Mouse (Mus musculus): ENCODE results near the gene Egln3. TPM values are rescaled to one million over a fixed set of nuclear protein-coding genes. Genes with fewer than 3 reads are reported as not detected.

Gene Egln3
- total and polyA plus RNA-seq, 2 experiments: 7.9 to 13.1 TPM

DNA sequence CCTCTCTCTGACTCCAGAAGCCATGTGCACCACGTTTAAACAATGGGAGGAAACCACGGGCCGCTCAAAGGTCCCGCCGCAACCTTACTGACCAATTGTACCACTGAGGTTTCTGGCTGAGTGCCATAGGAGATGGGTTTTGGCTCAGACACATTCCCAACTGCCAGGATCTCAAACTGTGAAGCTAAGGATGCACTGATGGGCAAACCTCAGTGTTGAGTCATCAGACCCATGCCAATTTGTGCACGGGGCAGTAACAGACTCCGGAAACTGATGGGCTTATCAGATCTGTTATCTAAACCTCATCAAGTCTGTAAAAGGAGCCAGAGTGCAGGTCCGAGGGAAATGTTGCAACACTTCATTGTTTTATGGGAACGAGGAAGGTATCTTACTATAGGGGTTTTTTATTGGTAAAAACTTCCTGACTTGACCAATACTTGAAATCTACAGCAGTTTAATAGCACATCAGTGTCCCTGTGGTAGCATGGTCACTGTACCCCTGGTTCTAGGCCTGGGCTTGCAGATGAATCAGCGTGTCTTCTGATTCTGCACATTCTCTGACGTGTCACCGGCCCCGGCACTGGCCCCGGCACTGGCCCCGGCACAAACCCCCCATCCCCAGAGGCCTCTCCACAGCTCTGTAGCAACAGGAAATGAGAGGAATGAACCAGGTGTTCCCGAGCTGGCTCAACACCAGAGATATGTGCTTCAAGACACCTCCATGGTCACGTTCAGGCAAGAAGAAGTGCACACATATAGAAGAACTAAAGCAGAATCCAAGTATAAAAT is 15.7 kb downstream of the Egln3 start:
- WGBS: 49% methylated on average over 17 of the region's 17 CpGs
- peak; percentile 63 for DNase-seq (ENCODE audit: extremely low read depth, low read depth, low spot score)
- Histone ChIP-seq H3K27me3 (ENCODE audit: control insufficient read depth, insufficient read depth, low read length) (no peaks in the 10 kb centered on the region), H3K9ac (ENCODE audit: low read depth, low read length) (no peak overlapping the region), H3K27ac (replicated peaks; ENCODE audit: insufficient read depth, low read depth, low read length) (no peak overlapping the region), H3K36me3 (ENCODE audit: control insufficient read depth, insufficient read depth, low read length) (peaks cover 4% of the 10 kb centered on the region; the same call in 1 of the 2 replicates), H3K4me3 (ENCODE audit: insufficient read depth, low read depth, low read length) (no peak overlapping the region), H3K4me1 (ENCODE audit: control insufficient read depth, insufficient read depth, low read length) (peaks cover 6% of the 10 kb centered on the region), H3K79me2 (ENCODE audit: control insufficient read depth, insufficient read depth, low read length) (peaks cover 3% of the 10 kb centered on the region; the same call in 1 of the 2 replicates)
- no peak for TF ChIP-seq POLR2A (IDR thresholded peaks at IDR 0.05; ENCODE audit: extremely low read depth, insufficient read depth, low read length)
- TF ChIP-seq CTCF (IDR thresholded peaks at IDR 0.05; ENCODE audit: low read depth, low read length): no peak

DNA sequence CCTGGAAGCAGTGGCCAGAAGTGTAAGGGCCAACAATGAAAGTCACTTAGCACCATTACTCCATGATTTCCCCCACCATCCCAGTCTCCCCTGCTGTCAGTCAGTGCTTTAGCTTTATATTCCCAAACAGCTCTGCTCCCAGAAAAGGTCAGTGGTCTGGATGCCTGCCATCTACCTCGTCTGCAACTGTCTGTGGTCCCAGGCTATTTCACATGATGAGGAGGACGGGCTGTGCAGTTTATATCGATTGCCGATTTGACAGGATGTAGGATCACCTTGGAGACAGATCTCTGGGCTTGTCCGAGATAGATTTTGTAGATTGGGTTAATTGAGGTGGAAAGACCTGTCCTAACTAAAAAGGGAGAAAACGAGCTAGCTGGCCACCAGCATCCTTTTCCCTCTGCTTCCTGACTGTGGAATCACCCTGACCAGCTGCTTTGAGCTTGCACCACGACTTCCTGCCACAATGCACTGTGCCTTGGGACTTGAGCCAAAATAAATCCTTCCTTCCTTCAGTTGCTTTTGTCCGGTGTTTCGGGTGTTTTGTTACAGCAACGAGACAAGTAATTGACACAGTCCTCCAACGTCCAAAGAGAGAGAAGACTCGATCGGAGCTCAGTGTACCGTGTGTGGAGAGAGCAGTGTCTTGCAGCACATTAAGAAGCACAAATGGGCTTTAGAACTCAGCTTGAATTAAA is 16.6 kb downstream of the Egln3 start:
- H3K4me1 ChIP-seq (ENCODE audit: control insufficient read depth, insufficient read depth, low read length): peaks cover 4% of the 10 kb centered on the region
- WGBS: 49% methylated on average over 14 of the region's 14 CpGs
- no peak for TF ChIP-seq CTCF (IDR thresholded peaks at IDR 0.05; ENCODE audit: low read depth, low read length)
- no peak for TF ChIP-seq POLR2A (IDR thresholded peaks at IDR 0.05; ENCODE audit: extremely low read depth, insufficient read depth, low read length)
- no peaks in the 10 kb centered on the region for H3K27me3 ChIP-seq (ENCODE audit: control insufficient read depth, insufficient read depth, low read length)
- peaks cover 5% of the 10 kb centered on the region; the same call in 1 of the 2 replicates for H3K36me3 ChIP-seq (ENCODE audit: control insufficient read depth, insufficient read depth, low read length)
- H3K27ac ChIP-seq (replicated peaks; ENCODE audit: insufficient read depth, low read depth, low read length): no peak overlapping the region
- H3K79me2 ChIP-seq (ENCODE audit: control insufficient read depth, insufficient read depth, low read length): peaks cover 3% of the 10 kb centered on the region; the same call in 1 of the 2 replicates
- DNase-seq (ENCODE audit: extremely low read depth, low read depth, low spot score): no peak
- H3K9ac ChIP-seq (ENCODE audit: low read depth, low read length): no peak overlapping the region
- no peak overlapping the region for H3K4me3 ChIP-seq (ENCODE audit: insufficient read depth, low read depth, low read length)

DNA sequence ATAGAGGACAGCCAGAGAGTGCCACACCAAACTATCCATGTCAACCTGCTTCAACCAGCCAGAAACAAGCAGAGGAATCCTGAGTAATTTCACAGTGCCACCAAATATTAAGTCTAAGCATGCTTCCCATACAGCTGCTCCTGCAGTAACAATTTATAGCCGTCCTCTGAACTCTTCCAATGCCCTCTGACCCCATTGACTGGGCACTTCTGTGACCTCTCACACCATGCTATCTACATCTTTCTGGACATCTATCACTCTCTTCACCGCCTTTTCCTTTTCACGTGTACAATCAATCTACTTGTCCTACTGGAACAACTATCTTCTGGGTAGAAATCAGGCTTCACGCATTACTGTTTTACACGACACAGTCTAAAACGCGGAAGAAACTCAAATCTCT is 19.4 kb downstream of the Egln3 start:
- no peaks in the 10 kb centered on the region for H3K27me3 ChIP-seq (ENCODE audit: control insufficient read depth, insufficient read depth, low read length)
- H3K4me1 ChIP-seq (ENCODE audit: control insufficient read depth, insufficient read depth, low read length): no peaks in the 10 kb centered on the region; the same call in 1 of the 2 replicates
- no peak overlapping the region for H3K4me3 ChIP-seq (ENCODE audit: insufficient read depth, low read depth, low read length)
- H3K79me2 ChIP-seq (ENCODE audit: control insufficient read depth, insufficient read depth, low read length): no peaks in the 10 kb centered on the region
- DNase-seq (ENCODE audit: extremely low read depth, low read depth, low spot score): no peak
- H3K36me3 ChIP-seq (ENCODE audit: control insufficient read depth, insufficient read depth, low read length): peaks cover 21% of the 10 kb centered on the region; the same call in 1 of the 2 replicates
- 70% methylated on average over 7 of the region's 7 CpGs for WGBS
- no peak for TF ChIP-seq POLR2A (IDR thresholded peaks at IDR 0.05; ENCODE audit: extremely low read depth, insufficient read depth, low read length)
- H3K9ac ChIP-seq (ENCODE audit: low read depth, low read length): no peak overlapping the region
- no peak overlapping the region for H3K27ac ChIP-seq (replicated peaks; ENCODE audit: insufficient read depth, low read depth, low read length)

DNA sequence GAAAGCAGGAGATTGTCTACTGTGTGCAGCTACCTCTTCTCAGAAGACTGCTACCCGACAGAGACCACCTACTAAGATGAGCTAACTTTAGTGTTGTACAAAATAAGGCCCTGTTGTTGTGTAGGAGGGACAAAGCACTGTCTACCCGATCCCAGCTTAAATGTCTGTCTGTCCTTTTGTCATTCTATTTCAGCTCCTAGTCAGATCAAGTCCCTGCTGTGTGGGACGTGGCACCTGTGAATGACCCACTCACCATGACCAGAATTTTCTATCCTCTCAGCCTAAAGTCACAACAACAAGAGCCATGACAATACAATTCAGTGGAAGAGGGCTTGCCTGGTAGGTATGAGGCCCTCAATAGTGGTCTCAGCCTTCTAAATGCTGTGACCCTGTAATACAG is 25.3 kb downstream of the Egln3 start:
- H3K27me3 ChIP-seq (ENCODE audit: control insufficient read depth, insufficient read depth, low read length): no peaks in the 10 kb centered on the region
- H3K36me3 ChIP-seq (ENCODE audit: control insufficient read depth, insufficient read depth, low read length): peaks cover 18% of the 10 kb centered on the region; the same call in 1 of the 2 replicates
- 86% methylated on average over 3 of the region's 3 CpGs for WGBS
- no peaks in the 10 kb centered on the region for H3K79me2 ChIP-seq (ENCODE audit: control insufficient read depth, insufficient read depth, low read length)
- DNase-seq (ENCODE audit: extremely low read depth, low read depth, low spot score): no peak
- no peak overlapping the region for H3K27ac ChIP-seq (replicated peaks; ENCODE audit: insufficient read depth, low read depth, low read length)
- no peaks in the 10 kb centered on the region; the same call in 1 of the 2 replicates for H3K4me1 ChIP-seq (ENCODE audit: control insufficient read depth, insufficient read depth, low read length)
- H3K4me3 ChIP-seq (ENCODE audit: insufficient read depth, low read depth, low read length): no peak overlapping the region
- H3K9ac ChIP-seq (ENCODE audit: low read depth, low read length): no peak overlapping the region
- TF ChIP-seq POLR2A (IDR thresholded peaks at IDR 0.05; ENCODE audit: extremely low read depth, insufficient read depth, low read length) (no peak), CTCF (IDR thresholded peaks at IDR 0.05; ENCODE audit: low read depth, low read length) (no peak)

DNA sequence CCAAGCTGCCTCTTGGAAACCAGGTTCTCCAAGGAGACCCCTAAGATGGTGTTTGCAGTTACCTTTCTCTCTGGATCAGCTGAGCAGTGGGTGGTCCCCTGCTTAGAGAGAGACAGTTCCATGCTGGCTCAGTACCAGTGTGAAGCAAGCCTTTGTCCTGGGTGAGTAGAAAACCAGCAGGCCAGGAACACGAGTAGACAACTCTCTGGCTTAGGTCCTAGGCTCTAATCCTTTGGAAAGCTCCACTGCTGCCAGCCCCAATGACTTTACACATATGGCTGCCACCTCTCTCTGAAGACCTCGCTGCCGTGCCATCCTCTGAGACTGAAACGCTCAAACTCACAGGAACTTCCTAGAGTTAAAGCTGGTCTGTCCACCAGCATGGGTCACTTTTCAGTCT is 34.9 kb downstream of the Egln3 start:
- 86% methylated on average over 4 of the region's 4 CpGs for WGBS
- DNase-seq (ENCODE audit: extremely low read depth, low read depth, low spot score): no peak
- TF ChIP-seq CTCF (IDR thresholded peaks at IDR 0.05; ENCODE audit: low read depth, low read length) (no peak), POLR2A (IDR thresholded peaks at IDR 0.05; ENCODE audit: extremely low read depth, insufficient read depth, low read length) (no peak)

More for the DNA sequence above, 34.9 kb downstream of the Egln3 start:
- Histone ChIP-seq H3K79me2 (ENCODE audit: control insufficient read depth, insufficient read depth, low read length) (no peaks in the 10 kb centered on the region), H3K4me3 (ENCODE audit: insufficient read depth, low read depth, low read length) (no peak overlapping the region), H3K4me1 (ENCODE audit: control insufficient read depth, insufficient read depth, low read length) (no peaks in the 10 kb centered on the region), H3K27me3 (ENCODE audit: control insufficient read depth, insufficient read depth, low read length) (no peaks in the 10 kb centered on the region), H3K36me3 (ENCODE audit: control insufficient read depth, insufficient read depth, low read length) (no peaks in the 10 kb centered on the region), H3K9ac (ENCODE audit: low read depth, low read length) (no peak overlapping the region), H3K27ac (replicated peaks; ENCODE audit: insufficient read depth, low read depth, low read length) (no peak overlapping the region)
